Mouse (Mus musculus) kidney, postnatal 0 days (tissue): ENCODE data around the gene Cc2d1a. TPM values are rescaled to one million over a fixed set of nuclear protein-coding genes. Genes with fewer than 3 reads are reported as not detected.

ENCODE experiments used
- ATAC-seq: fragments of 200-750 bp; cut with Nextera tagmentation; replicated peaks from 2 replicates; pipeline ENCODE4 v1.8.0; 2017; ENCODE audit warnings: low read depth, moderate number of reproducible peaks, moderate TSS enrichment, moderate library complexity; ENCODE audit not compliant: low FRiP score
- DNase-seq: peaks from one replicate; pipeline ENCODE4 v3.0.0-alpha.2; 2016; ENCODE audit warnings: low spot score
- H3K27ac ChIP-seq: fragments of 300-500 bp; sonication (generic); 2 replicates; pipeline ENCODE4 v1.5.1; 2014; ENCODE audit warnings: mild to moderate bottlenecking
- H3K27me3 ChIP-seq: fragments of 300-500 bp; sonication (generic); 2 replicates; pipeline ENCODE4 v1.6.1; 2014; ENCODE audit warnings: low read length, mixed read lengths; ENCODE audit not compliant: insufficient read depth
- H3K36me3 ChIP-seq: fragments of 300-500 bp; sonication (generic); 2 replicates; pipeline ENCODE4 v1.6.1; 2014; ENCODE audit warnings: low read length, mixed read lengths; ENCODE audit not compliant: insufficient read depth
- H3K4me1 ChIP-seq: fragments of 300-500 bp; sonication (generic); replicated peaks from 2 replicates; pipeline ENCODE4 v1.6.1; 2014; ENCODE audit warnings: antibody characterized with exemption, low read length, mixed read lengths; ENCODE audit not compliant: insufficient read depth
- H3K4me2 ChIP-seq: fragments of 300-500 bp; sonication (generic); 2 replicates; pipeline ENCODE4 v1.6.1; 2014; ENCODE audit warnings: mild to moderate bottlenecking, low read length, moderate library complexity, mixed read lengths
- H3K4me3 ChIP-seq: fragments of 300-500 bp; sonication (generic); replicated peaks from 2 replicates; pipeline ENCODE4 v1.5.1; 2014; ENCODE audit warnings: low read depth, low read length
- H3K9ac ChIP-seq: fragments of 300-500 bp; sonication (generic); 2 replicates; pipeline ENCODE4 v1.6.1; 2014; ENCODE audit warnings: low read depth, low read length
- H3K9me3 ChIP-seq: fragments of 300-500 bp; sonication (generic); replicated peaks from 2 replicates; pipeline ENCODE4 v1.6.1; 2016; ENCODE audit warnings: low read length, inconsistent platforms, mixed read lengths
- CTCF ChIP-seq: IDR thresholded peaks from 2 replicates; pipeline ENCODE4 v1.5.1; 2016; ENCODE audit warnings: antibody characterized with exemption, low read depth, mild to moderate bottlenecking, moderate library complexity
- WGBS: fragments of 180-500 bp; shearing (Covaris S2); extraction: QIAGEN DNeasy Blood & Tissue Kit; methylation state at CpG from one replicate; pipeline ENCODE4 v1.1.7; 2014; 5-methylcytosine and 5-hydroxymethylcytosine counted together
- polyA plus RNA-seq: library from polyadenylated mRNA; unstranded; fragments of >200 nt; fragmentation: Nextera tagmentation; extraction: Ambion mirVana; gene quantifications from 2 replicates; pipeline ENCODE4 v1.2.1, GENCODE M21; 2015

Cc2d1a gene
- polyA plus RNA-seq, 1 experiment from 2014 or later = 17.2 TPM

DNA sequence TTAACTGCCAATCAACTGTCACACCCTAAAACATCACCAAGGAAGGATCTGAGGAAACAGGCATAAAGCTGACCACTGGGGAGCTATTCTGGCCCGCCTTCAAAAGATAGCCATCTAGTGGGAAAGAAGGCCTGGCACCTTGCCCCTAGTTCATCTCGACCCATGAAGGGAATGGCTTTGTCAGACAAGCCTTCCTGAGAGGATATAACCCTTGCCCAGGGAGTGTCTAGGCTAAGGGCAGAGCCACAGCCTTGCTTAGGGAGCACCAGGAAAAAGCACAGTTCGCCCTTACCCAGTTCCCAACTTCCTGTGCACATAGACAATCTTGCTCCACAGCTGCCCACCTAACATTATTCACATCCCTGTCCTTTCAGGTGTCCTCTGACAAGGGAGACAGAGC, 44.1 kb downstream of the Cc2d1a start:
- peaks cover 14% of the 10 kb centered on the region for H3K4me1 ChIP-seq
- TF ChIP-seq CTCF = no peak
- ATAC-seq = no peak

DNA sequence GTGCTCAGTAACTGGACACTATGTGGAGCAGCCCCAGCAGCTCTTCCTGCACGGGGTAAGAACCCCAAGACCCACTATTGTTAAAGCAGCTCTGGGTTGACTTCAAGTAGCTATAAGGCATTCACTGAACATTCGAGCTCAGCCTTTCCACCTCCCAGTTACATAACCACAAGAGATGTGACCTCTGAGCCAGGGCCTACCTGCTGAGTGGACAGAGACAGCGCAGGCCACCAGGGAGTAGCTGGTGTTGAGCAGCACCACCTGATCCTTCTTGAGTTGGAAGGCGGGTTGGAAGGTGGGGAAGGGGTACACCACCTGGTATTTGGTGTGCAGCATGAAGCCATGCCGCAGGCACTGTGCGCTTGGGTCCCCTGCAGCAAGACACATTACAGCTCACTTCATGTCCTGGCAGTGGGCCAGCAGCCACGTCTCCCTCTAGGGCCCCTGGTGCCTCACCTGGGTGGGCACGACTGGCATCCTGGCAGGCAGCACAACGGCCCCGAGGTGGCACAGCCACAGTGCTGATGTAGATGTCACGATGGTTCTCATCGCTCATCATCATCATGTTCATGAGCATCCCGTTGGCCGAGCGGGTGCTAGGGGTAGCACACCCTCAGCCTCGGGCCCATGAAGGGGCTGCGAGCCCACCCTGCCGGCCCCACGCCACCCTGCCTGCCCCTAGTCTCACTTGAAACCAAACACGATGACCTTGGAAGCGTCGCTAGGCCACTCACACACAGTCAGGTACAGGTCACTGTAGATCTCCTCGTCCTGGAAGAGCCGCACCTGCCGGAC, 46.1 kb downstream of the Cc2d1a start:
- Histone ChIP-seq H3K4me1 (peaks cover 14% of the 10 kb centered on the region), H3K9ac (no peak overlapping the region), H3K4me3 (no peak overlapping the region), H3K36me3 (peaks cover 23% of the 10 kb centered on the region), H3K9me3 (no peaks in the 10 kb centered on the region), H3K27ac (no peak overlapping the region), H3K27me3 (no peaks in the 10 kb centered on the region), H3K4me2 (no peak overlapping the region)
- DNase-seq = no peak
- WGBS = 89% methylated on average over 25 of the region's 25 CpGs
- TF ChIP-seq CTCF = no peak
- ATAC-seq = no peak

More for the DNA sequence above, 44.1 kb downstream of the Cc2d1a start:
- peak overlapping the region; percentile 76 for H3K4me2 ChIP-seq
- H3K4me3 ChIP-seq = peak overlapping the region; percentile 73
- 0 out of 2 replicates have a peak, but pooled peaks cover 7% of the 10 kb centered on the region for H3K36me3 ChIP-seq
- H3K9me3 ChIP-seq = no peaks in the 10 kb centered on the region
- WGBS = 35% methylated on average over 3 of the region's 3 CpGs
- H3K27me3 ChIP-seq = no peaks in the 10 kb centered on the region
- H3K9ac ChIP-seq = peak overlapping the region; percentile 77; the same call in 1 of the 2 replicates
- DNase-seq = peak; percentile 16
- peak overlapping the region; percentile 31; the same call in 1 of the 2 replicates for H3K27ac ChIP-seq

- WGBS = 93% methylated on average over 7 of the region's 7 CpGs
- no peak for ATAC-seq
- Histone ChIP-seq H3K4me1 (peaks cover 7% of the 10 kb centered on the region), H3K9me3 (no peaks in the 10 kb centered on the region), H3K4me3 (no peak overlapping the region), H3K27me3 (no peaks in the 10 kb centered on the region), H3K27ac (no peak overlapping the region), H3K36me3 (peaks cover 47% of the 10 kb centered on the region), H3K9ac (no peak overlapping the region), H3K4me2 (no peak overlapping the region)
- no peak for TF ChIP-seq CTCF
- DNase-seq = no peak
Observed at GRCm38 (mm10) chr8:84098376-84098775, 49.4 kb downstream of the Cc2d1a start.

DNA sequence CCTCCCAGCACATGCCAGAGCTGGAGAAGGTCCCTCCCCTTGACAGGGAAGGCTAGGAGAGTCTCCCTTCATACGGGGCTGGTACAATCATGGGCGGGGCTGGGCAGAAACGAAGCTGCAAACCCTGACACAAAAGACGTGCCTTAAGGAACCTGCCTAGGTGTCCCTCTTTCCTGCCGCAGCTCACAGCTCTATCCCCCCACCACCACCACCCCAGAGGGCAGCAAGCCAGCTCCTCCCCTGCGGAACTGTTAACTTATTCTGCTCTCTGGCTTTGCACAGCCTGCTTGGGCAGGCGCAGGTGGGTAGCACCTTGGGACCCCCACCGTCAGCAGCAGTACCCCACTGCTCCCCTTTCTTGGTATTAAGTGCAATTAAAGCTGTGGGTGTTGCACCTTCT, 51.7 kb downstream of the Cc2d1a start:
- DNase-seq (no peak), ATAC-seq (no peak)
- Histone ChIP-seq H3K4me2 (no peak overlapping the region), H3K9ac (no peak overlapping the region), H3K27ac (no peak overlapping the region), H3K9me3 (no peaks in the 10 kb centered on the region), H3K4me3 (no peak overlapping the region), H3K36me3 (peaks cover 67% of the 10 kb centered on the region), H3K27me3 (no peaks in the 10 kb centered on the region), H3K4me1 (no peaks in the 10 kb centered on the region)
- 76% methylated on average over 8 of the region's 8 CpGs for WGBS
- TF ChIP-seq CTCF = no peak

DNA sequence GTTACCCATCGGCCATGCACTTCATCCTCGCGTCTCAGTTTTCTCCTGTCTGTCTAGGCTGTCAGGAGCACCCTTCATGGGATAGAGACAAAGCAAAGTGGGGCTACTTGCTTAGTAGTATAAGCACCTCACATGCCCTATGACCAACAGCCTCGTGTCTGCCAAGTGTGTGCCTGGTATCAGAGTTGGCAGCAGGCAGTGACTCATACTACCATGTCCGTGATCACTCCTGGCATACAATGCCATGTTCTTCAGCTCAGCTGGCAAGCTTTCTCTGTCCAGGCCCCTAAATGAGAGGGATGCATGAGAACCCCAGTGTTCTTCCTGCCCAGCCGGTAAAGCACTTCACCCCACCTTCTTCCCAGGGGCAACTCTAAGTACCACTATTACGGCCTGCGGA, 57.2 kb downstream of the Cc2d1a start:
- no peak for TF ChIP-seq CTCF
- no peaks in the 10 kb centered on the region for H3K9me3 ChIP-seq
- WGBS = 88% methylated on average over 8 of the region's 8 CpGs
- ATAC-seq = no peak
- H3K36me3 ChIP-seq = peaks cover 68% of the 10 kb centered on the region
- no peak for DNase-seq
- no peaks in the 10 kb centered on the region for H3K4me1 ChIP-seq
- H3K27ac ChIP-seq = no peak overlapping the region
- H3K4me3 ChIP-seq = no peak overlapping the region
- H3K27me3 ChIP-seq = no peaks in the 10 kb centered on the region
- H3K9ac ChIP-seq = no peak overlapping the region
- no peak overlapping the region for H3K4me2 ChIP-seq

GRCm38 (mm10) chr8:84089277-84089676, 58.5 kb downstream of the Cc2d1a start:
- TF ChIP-seq CTCF = no peak
- Histone ChIP-seq H3K4me1 (no peaks in the 10 kb centered on the region), H3K27me3 (no peaks in the 10 kb centered on the region), H3K27ac (no peak overlapping the region), H3K36me3 (peaks cover 56% of the 10 kb centered on the region), H3K4me2 (no peak overlapping the region), H3K9me3 (no peaks in the 10 kb centered on the region), H3K9ac (no peak overlapping the region), H3K4me3 (no peak overlapping the region)
- DNase-seq (no peak), ATAC-seq (no peak)
- 76% methylated on average over 9 of the region's 9 CpGs for WGBS
